Mouse (Mus musculus) lung, embryonic 14.5 days (tissue): ENCODE data around the gene Slc4a4. TPM values are rescaled to one million over a fixed set of nuclear protein-coding genes. Genes with fewer than 3 reads are reported as not detected.

Experiments used
- ATAC-seq: fragments of 200-750 bp; cut with Nextera tagmentation; 2 replicates; pipeline ENCODE4 v1.8.0; 2017; ENCODE audit warnings: mild to moderate bottlenecking, moderate TSS enrichment, moderate library complexity; ENCODE audit not compliant: insufficient read depth
- DNase-seq: peaks from one replicate; pipeline ENCODE4 v3.0.0-alpha.2; 2015
- H3K27ac ChIP-seq: fragments of 300-500 bp; sonication (generic); 2 replicates; pipeline ENCODE4 v1.5.1; 2014; ENCODE audit warnings: low read depth, mild to moderate bottlenecking, moderate library complexity
- H3K27me3 ChIP-seq: fragments of 300-500 bp; sonication (generic); 2 replicates; pipeline ENCODE4 v1.6.1; 2014; ENCODE audit warnings: low read length, control low read depth; ENCODE audit not compliant: insufficient read depth
- H3K36me3 ChIP-seq: fragments of 300-500 bp; sonication (generic); 2 replicates; pipeline ENCODE4 v1.6.1; 2014; ENCODE audit warnings: control low read depth; ENCODE audit not compliant: insufficient read depth
- H3K4me1 ChIP-seq: fragments of 300-500 bp; sonication (generic); 2 replicates; pipeline ENCODE4 v1.6.1; 2014; ENCODE audit warnings: antibody characterized with exemption, control low read depth; ENCODE audit not compliant: insufficient read depth
- H3K4me2 ChIP-seq: fragments of 300-500 bp; sonication (generic); 2 replicates; pipeline ENCODE4 v1.6.1; 2014; ENCODE audit warnings: mild to moderate bottlenecking
- H3K4me3 ChIP-seq: fragments of 300-500 bp; sonication (generic); 2 replicates; pipeline ENCODE4 v1.5.1; 2014; ENCODE audit warnings: low read depth, low read length
- H3K9ac ChIP-seq: fragments of 300-500 bp; sonication (generic); 2 replicates; pipeline ENCODE4 v1.6.1; 2014
- H3K9me3 ChIP-seq: fragments of 300-500 bp; sonication (generic); 2 replicates; pipeline ENCODE4 v1.6.1; 2016; ENCODE audit warnings: low read depth, low read length, control low read depth
- CTCF ChIP-seq: IDR thresholded peaks from 2 replicates; pipeline ENCODE4 v1.5.1; 2016; ENCODE audit warnings: antibody characterized with exemption, low read depth
- WGBS: fragments of 180-500 bp; shearing (Covaris S2); extraction: QIAGEN DNeasy Blood & Tissue Kit; methylation state at CpG from one replicate; pipeline ENCODE4 v1.1.7; 2014; 5-methylcytosine and 5-hydroxymethylcytosine counted together
- polyA plus RNA-seq: library from polyadenylated mRNA; unstranded; fragments of >200 nt; fragmentation: Nextera tagmentation; extraction: Ambion mirVana; gene quantifications from 2 replicates; pipeline ENCODE4 v1.2.1, GENCODE M21; 2014

Slc4a4 gene
- polyA plus RNA-seq, 1 experiment from 2014 or later, result 5.2 TPM

GRCm38 (mm10) chr5:88890146-88890545 lies 3.5 kb downstream of the Slc4a4 start:
- ATAC-seq, result no peak

GRCm38 (mm10) chr5:88896574-88896973 lies 10.0 kb downstream of the Slc4a4 start:
- H3K9me3 ChIP-seq, result no peaks in the 10 kb centered on the region
- H3K4me1 ChIP-seq, result no peaks in the 10 kb centered on the region
- 0 out of 2 replicates have a peak, but pooled peaks have one; percentile 15 for TF ChIP-seq CTCF
- H3K36me3 ChIP-seq, result no peaks in the 10 kb centered on the region
- H3K4me2 ChIP-seq, result no peak overlapping the region
- no peak overlapping the region for H3K4me3 ChIP-seq
- no peak overlapping the region for H3K27ac ChIP-seq
- H3K27me3 ChIP-seq, result no peaks in the 10 kb centered on the region
- no peak overlapping the region for H3K9ac ChIP-seq
- no peak for DNase-seq
- WGBS, result 92% methylated on average over 6 of the region's 6 CpGs
- no peak for ATAC-seq

More at GRCm38 (mm10) chr5:88890146-88890545, 3.5 kb downstream of the Slc4a4 start:
- Histone ChIP-seq H3K9ac (no peak overlapping the region), H3K4me2 (no peak overlapping the region), H3K4me1 (no peaks in the 10 kb centered on the region; the same call in 1 of the 2 replicates), H3K27ac (no peak overlapping the region), H3K4me3 (no peak overlapping the region), H3K36me3 (no peaks in the 10 kb centered on the region), H3K9me3 (no peaks in the 10 kb centered on the region), H3K27me3 (no peaks in the 10 kb centered on the region)
- no peak for TF ChIP-seq CTCF
- 90% methylated on average over 4 of the region's 4 CpGs for WGBS
- DNase-seq, result no peak

- H3K27me3 ChIP-seq, result no peaks in the 10 kb centered on the region
- no peak overlapping the region for H3K9ac ChIP-seq
- H3K9me3 ChIP-seq, result no peaks in the 10 kb centered on the region
- no peaks in the 10 kb centered on the region for H3K4me1 ChIP-seq
- no peak overlapping the region for H3K4me3 ChIP-seq
- H3K36me3 ChIP-seq, result no peaks in the 10 kb centered on the region
- no peak overlapping the region for H3K27ac ChIP-seq
- no peak overlapping the region for H3K4me2 ChIP-seq
- ATAC-seq (no peak), DNase-seq (no peak)
- TF ChIP-seq CTCF, result no peak
- WGBS, result 54% methylated on average over 4 of the region's 4 CpGs
These were observed 16.5 kb downstream of the Slc4a4 start for GRCm38 (mm10) chr5:88903111-88903510.

- Histone ChIP-seq H3K4me1 (no peaks in the 10 kb centered on the region), H3K27me3 (no peaks in the 10 kb centered on the region), H3K9me3 (no peaks in the 10 kb centered on the region), H3K9ac (no peak overlapping the region), H3K27ac (no peak overlapping the region), H3K4me3 (no peak overlapping the region), H3K36me3 (no peaks in the 10 kb centered on the region), H3K4me2 (no peak overlapping the region)
- TF ChIP-seq CTCF, result no peak
- whole genome bisulfite sequencing, result 81% methylated on average over 1 of the region's 1 CpGs
- DNase-seq (no peak), ATAC-seq (no peak)
These were observed 16.9 kb downstream of the Slc4a4 start for GRCm38 (mm10) chr5:88903526-88903925.

- no peaks in the 10 kb centered on the region for H3K27me3 ChIP-seq
- TF ChIP-seq CTCF, result no peak
- no peak overlapping the region for H3K9ac ChIP-seq
- ATAC-seq (no peak), DNase-seq (no peak)
- H3K9me3 ChIP-seq, result no peaks in the 10 kb centered on the region
- no peak overlapping the region for H3K4me2 ChIP-seq
- H3K4me3 ChIP-seq, result no peak overlapping the region
- no peaks in the 10 kb centered on the region for H3K36me3 ChIP-seq
- 78% methylated on average over 7 of the region's 7 CpGs for WGBS
- H3K27ac ChIP-seq, result no peak overlapping the region
- no peaks in the 10 kb centered on the region for H3K4me1 ChIP-seq
These were observed 18.2 kb downstream of the Slc4a4 start for GRCm38 (mm10) chr5:88904841-88905240.

- H3K9me3 ChIP-seq, result no peaks in the 10 kb centered on the region
- DNase-seq (no peak), ATAC-seq (no peak)
- 88% methylated on average over 3 of the region's 3 CpGs for WGBS
- H3K9ac ChIP-seq, result no peak overlapping the region
- no peaks in the 10 kb centered on the region for H3K4me1 ChIP-seq
- H3K4me3 ChIP-seq, result no peak overlapping the region
- no peaks in the 10 kb centered on the region for H3K27me3 ChIP-seq
- H3K27ac ChIP-seq, result no peak overlapping the region
- no peak overlapping the region for H3K4me2 ChIP-seq
- H3K36me3 ChIP-seq, result no peaks in the 10 kb centered on the region
- TF ChIP-seq CTCF, result no peak; the same call in 1 of the 2 replicates
These were observed 21.0 kb downstream of the Slc4a4 start for GRCm38 (mm10) chr5:88907615-88908014.

GRCm38 (mm10) chr5:88912629-88913028 lies 26.0 kb downstream of the Slc4a4 start:
- ATAC-seq (no peak), DNase-seq (peak; percentile 23)
- H3K4me1 ChIP-seq, result no peaks in the 10 kb centered on the region
- 80% methylated on average over 2 of the region's 2 CpGs for WGBS
- H3K4me2 ChIP-seq, result no peak overlapping the region
- no peaks in the 10 kb centered on the region for H3K9me3 ChIP-seq
- H3K36me3 ChIP-seq, result no peaks in the 10 kb centered on the region
- no peak overlapping the region for H3K4me3 ChIP-seq
- no peak overlapping the region for H3K9ac ChIP-seq
- H3K27me3 ChIP-seq, result no peaks in the 10 kb centered on the region
- no peak overlapping the region for H3K27ac ChIP-seq
- no peak for TF ChIP-seq CTCF

GRCm38 (mm10) chr5:88915082-88915481 lies 28.5 kb downstream of the Slc4a4 start:
- H3K36me3 ChIP-seq, result no peaks in the 10 kb centered on the region
- 83% methylated on average over 5 of the region's 5 CpGs for WGBS
- H3K27me3 ChIP-seq, result no peaks in the 10 kb centered on the region
- no peak for ATAC-seq
- DNase-seq, result no peak
- H3K4me1 ChIP-seq, result no peaks in the 10 kb centered on the region
- no peak for TF ChIP-seq CTCF
- H3K9ac ChIP-seq, result no peak overlapping the region
- no peak overlapping the region for H3K27ac ChIP-seq
- no peak overlapping the region for H3K4me2 ChIP-seq
- no peak overlapping the region for H3K4me3 ChIP-seq
- no peaks in the 10 kb centered on the region for H3K9me3 ChIP-seq
